Mouse (Mus musculus) CH12.LX (cell line): ENCODE measurements at regions not wholly inside any gene's neighbourhood (a gene's known extent, or its start where the extent isn't known, plus 50 kb on each side); places are given as distances from the start of the nearest gene placed in this dataset.

Source experiments
- CTCF ChIP-seq, 2 experiments: IDR thresholded peaks in 1 of 2; conservative IDR thresholded peaks in 1 of 2; 2 replicates each; pipeline ENCODE4 v1.5.1; 2011 to 2012; ENCODE audit warnings: low read depth in 2 of 2, low read length in 2 of 2, improper control_type of control experiment in 1 of 2, inconsistent platforms in 1 of 2, mild to moderate bottlenecking in 1 of 2, moderate library complexity in 1 of 2
- E2F4 ChIP-seq: IDR thresholded peaks from 2 replicates; pipeline ENCODE4 v1.6.1; 2011; ENCODE audit warnings: low read depth, low read length, improper control_type of control experiment; ENCODE audit not compliant: insufficient replicate concordance
- ELF1 ChIP-seq: IDR thresholded peaks from 2 replicates; pipeline ENCODE4 v1.6.1; 2014; ENCODE audit warnings: low read depth, mild to moderate bottlenecking, inconsistent platforms, low read length, improper control_type of control experiment
- GABPA ChIP-seq: IDR thresholded peaks from 2 replicates; pipeline ENCODE4 v1.6.1; 2012; ENCODE audit warnings: low read depth, low read length, improper control_type of control experiment, inconsistent platforms; ENCODE audit not compliant: insufficient replicate concordance
- HCFC1 ChIP-seq: IDR thresholded peaks from 2 replicates; pipeline ENCODE4 v1.6.1; 2012; ENCODE audit warnings: low read depth, mild to moderate bottlenecking, inconsistent platforms, low read length, improper control_type of control experiment
- POLR2A ChIP-seq: IDR thresholded peaks from 2 replicates; pipeline ENCODE4 v1.6.1; 2011; ENCODE audit warnings: low read depth, mild to moderate bottlenecking, improper control_type of control experiment, low read length
- RAD21 ChIP-seq: IDR thresholded peaks from 2 replicates; pipeline ENCODE4 v1.6.1; 2011; ENCODE audit warnings: low read depth, mild to moderate bottlenecking, low read length, improper control_type of control experiment, moderate library complexity
- ZKSCAN1 ChIP-seq: IDR thresholded peaks from 2 replicates; pipeline ENCODE4 v1.6.1; 2012; ENCODE audit warnings: low read depth, inconsistent platforms, low read length, improper control_type of control experiment, borderline replicate concordance
- ZNF384 ChIP-seq: IDR thresholded peaks from 2 replicates; pipeline ENCODE4 v1.6.1; 2012; ENCODE audit warnings: low read depth, low read length, improper control_type of control experiment, inconsistent platforms

GRCm38 (mm10) chr9:94449911-94450310, 88.0 kb downstream of the 1190002N15Rik start:
- TF ChIP-seq POLR2A: no peak
- no peak for TF ChIP-seq RAD21
- no peak for TF ChIP-seq GABPA
- no peak for TF ChIP-seq E2F4
- TF ChIP-seq CTCF (conservative IDR thresholded peaks at IDR 0.05 in 1 of 2, IDR thresholded peaks at IDR 0.05 in 1 of 2; ENCODE audit: low read depth in 2 of 2, low read length in 2 of 2): no peak
- TF ChIP-seq ELF1: no peak
- TF ChIP-seq HCFC1: no peak
- no peak for TF ChIP-seq ZNF384
- TF ChIP-seq ZKSCAN1: no peak
